Mouse (Mus musculus): ENCODE results near the gene Tnip2.

DNA sequence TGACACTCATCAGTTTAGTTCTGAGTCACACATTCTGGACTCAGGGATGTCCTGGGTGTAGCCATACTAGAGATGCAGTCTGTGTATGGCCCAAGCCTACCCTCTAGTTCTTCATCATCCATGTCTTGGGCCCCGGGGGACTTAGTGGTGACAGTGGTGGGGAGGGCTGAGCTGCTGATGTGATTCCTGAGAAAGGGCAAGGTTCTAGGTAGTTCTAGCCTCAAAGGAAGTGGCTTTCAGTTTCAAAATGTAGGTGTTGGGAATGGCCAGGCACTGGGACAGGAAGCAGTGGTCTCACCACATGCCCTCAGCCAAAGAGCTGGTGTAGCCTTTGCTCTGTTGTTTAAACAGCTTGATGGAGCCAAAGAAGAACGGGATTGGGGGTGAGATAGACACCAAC lies 25.3 kb upstream of the Tnip2 start:
- TF ChIP-seq POLR2A (IDR thresholded peaks at IDR 0.05; ENCODE audit: control insufficient read depth, extremely low read depth, insufficient read depth, low read length, poor library complexity) = no peak
- no peak for TF ChIP-seq CTCF (IDR thresholded peaks at IDR 0.05; ENCODE audit: borderline replicate concordance, control insufficient read depth, extremely low read depth, insufficient read depth, low read length, poor library complexity)
